Mouse (Mus musculus): ENCODE data around the gene Cenpv. TPM values are rescaled to one million over a fixed set of nuclear protein-coding genes. Genes with fewer than 3 reads are reported as not detected.
A peak's percentile ranks its signal among the peaks of the same experiment; 100 is the strongest.

Cenpv gene
- total and polyA plus RNA-seq, 2 experiments from 2014 or later: 13.1 to 19.1 TPM

GRCm38 (mm10) chr11:62558152-62558551, 19.1 kb upstream of the Cenpv start:
- no peak overlapping the region for H3K4me2 ChIP-seq (ENCODE audit: low read depth, low read length)
- no peak overlapping the region for H3K4me3 ChIP-seq (ENCODE audit: low read depth, low read length)
- TF ChIP-seq CTCF (IDR thresholded peaks at IDR 0.05; ENCODE audit: low read depth): no peak
- TF ChIP-seq EP300 (IDR thresholded peaks at IDR 0.05; ENCODE audit: low read depth): no peak
- peaks cover 20% of the 10 kb centered on the region for H3K4me1 ChIP-seq (ENCODE audit: control insufficient read depth, insufficient read depth)
- H3K9me3 ChIP-seq (replicated peaks; ENCODE audit: control insufficient read depth, low read length): no peaks in the 10 kb centered on the region
- H3K27ac ChIP-seq (ENCODE audit: low read depth): no peak overlapping the region
- no peaks in the 10 kb centered on the region for H3K27me3 ChIP-seq (ENCODE audit: control insufficient read depth, insufficient read depth, low read length)
- DNase-seq (ENCODE audit: low spot score): no peak
- 63% methylated on average over 2 of the region's 2 CpGs for WGBS
- peaks cover 16% of the 10 kb centered on the region for H3K36me3 ChIP-seq (replicated peaks; ENCODE audit: control insufficient read depth, insufficient read depth, low read length)
- no peak for ATAC-seq (ENCODE audit: insufficient read depth, low read depth)
- no peak overlapping the region for H3K9ac ChIP-seq (replicated peaks; ENCODE audit: low read depth, low read length)

- Histone ChIP-seq H3K27ac (ENCODE audit: low read depth) (no peak overlapping the region), H3K4me1 (ENCODE audit: control insufficient read depth, insufficient read depth) (peaks cover 22% of the 10 kb centered on the region), H3K4me3 (ENCODE audit: low read depth, low read length) (no peak overlapping the region), H3K9me3 (replicated peaks; ENCODE audit: control insufficient read depth, low read length) (no peaks in the 10 kb centered on the region), H3K36me3 (replicated peaks; ENCODE audit: control insufficient read depth, insufficient read depth, low read length) (peaks cover 18% of the 10 kb centered on the region), H3K9ac (replicated peaks; ENCODE audit: low read depth, low read length) (no peak overlapping the region), H3K27me3 (ENCODE audit: control insufficient read depth, insufficient read depth, low read length) (no peaks in the 10 kb centered on the region), H3K4me2 (ENCODE audit: low read depth, low read length) (no peak overlapping the region)
- TF ChIP-seq EP300 (IDR thresholded peaks at IDR 0.05; ENCODE audit: low read depth): no peak
- WGBS: 61% methylated on average over 5 of the region's 5 CpGs
- DNase-seq (ENCODE audit: low spot score): no peak
- ATAC-seq (ENCODE audit: insufficient read depth, low read depth): no peak
These were observed 18.1 kb upstream of the Cenpv start for GRCm38 (mm10) chr11:62557205-62557604.

GRCm38 (mm10) chr11:62555896-62556412, 16.9 kb upstream of the Cenpv start:
- Histone ChIP-seq H3K27me3 (ENCODE audit: control insufficient read depth, insufficient read depth, low read length) (no peaks in the 10 kb centered on the region), H3K4me2 (ENCODE audit: low read depth, low read length) (no peak overlapping the region), H3K9me3 (replicated peaks; ENCODE audit: control insufficient read depth, low read length) (no peaks in the 10 kb centered on the region), H3K9ac (replicated peaks; ENCODE audit: low read depth, low read length) (no peak overlapping the region), H3K4me3 (ENCODE audit: low read depth, low read length) (no peak overlapping the region), H3K36me3 (replicated peaks; ENCODE audit: control insufficient read depth, insufficient read depth, low read length) (peaks cover 18% of the 10 kb centered on the region), H3K4me1 (ENCODE audit: control insufficient read depth, insufficient read depth) (peaks cover 22% of the 10 kb centered on the region), H3K27ac (ENCODE audit: low read depth) (no peak overlapping the region)
- no peak for DNase-seq (ENCODE audit: low spot score)
- TF ChIP-seq EP300 (IDR thresholded peaks at IDR 0.05; ENCODE audit: low read depth) (no peak), CTCF (IDR thresholded peaks at IDR 0.05; ENCODE audit: low read depth) (no peak)
- no peak for ATAC-seq (ENCODE audit: insufficient read depth, low read depth)

GRCm38 (mm10) chr11:62554934-62555517, 16.0 kb upstream of the Cenpv start:
- peak overlapping the region; percentile 87 for H3K4me2 ChIP-seq (ENCODE audit: low read depth, low read length)
- ATAC-seq (ENCODE audit: insufficient read depth, low read depth): no peak
- H3K4me3 ChIP-seq (ENCODE audit: low read depth, low read length): no peak overlapping the region
- no peaks in the 10 kb centered on the region for H3K9me3 ChIP-seq (replicated peaks; ENCODE audit: control insufficient read depth, low read length)
- no peak for DNase-seq (ENCODE audit: low spot score)
- H3K27me3 ChIP-seq (ENCODE audit: control insufficient read depth, insufficient read depth, low read length): no peaks in the 10 kb centered on the region
- no peak overlapping the region for H3K9ac ChIP-seq (replicated peaks; ENCODE audit: low read depth, low read length)
- no peak overlapping the region for H3K27ac ChIP-seq (ENCODE audit: low read depth)
- no peak for TF ChIP-seq CTCF (IDR thresholded peaks at IDR 0.05; ENCODE audit: low read depth)
- H3K4me1 ChIP-seq (ENCODE audit: control insufficient read depth, insufficient read depth): peaks cover 22% of the 10 kb centered on the region
- H3K36me3 ChIP-seq (replicated peaks; ENCODE audit: control insufficient read depth, insufficient read depth, low read length): peaks cover 18% of the 10 kb centered on the region

GRCm38 (mm10) chr11:62554163-62554855, 15.2 kb upstream of the Cenpv start:
- Histone ChIP-seq H3K27ac (ENCODE audit: low read depth) (no peak overlapping the region), H3K4me2 (ENCODE audit: low read depth, low read length) (peak overlapping the region; percentile 87), H3K9me3 (replicated peaks; ENCODE audit: control insufficient read depth, low read length) (no peaks in the 10 kb centered on the region), H3K36me3 (replicated peaks; ENCODE audit: control insufficient read depth, insufficient read depth, low read length) (peaks cover 18% of the 10 kb centered on the region), H3K4me1 (ENCODE audit: control insufficient read depth, insufficient read depth) (peaks cover 24% of the 10 kb centered on the region), H3K27me3 (ENCODE audit: control insufficient read depth, insufficient read depth, low read length) (no peaks in the 10 kb centered on the region), H3K4me3 (ENCODE audit: low read depth, low read length) (peak overlapping the region; percentile 55), H3K9ac (replicated peaks; ENCODE audit: low read depth, low read length) (peak overlapping the region; percentile 48; the same call in 1 of the 2 replicates)
- ATAC-seq (ENCODE audit: insufficient read depth, low read depth) (no peak), DNase-seq (ENCODE audit: low spot score) (no peak)
- TF ChIP-seq CTCF (IDR thresholded peaks at IDR 0.05; ENCODE audit: low read depth) (no peak), EP300 (IDR thresholded peaks at IDR 0.05; ENCODE audit: low read depth) (no peak)
- 66% methylated on average over 5 of the region's 5 CpGs for WGBS
